Mouse (Mus musculus) lung, embryonic 16.5 days (tissue): ENCODE data around the gene Dzank1. TPM values are rescaled to one million over a fixed set of nuclear protein-coding genes. Genes with fewer than 3 reads are reported as not detected.
A peak's percentile ranks its signal among the peaks of the same experiment; 100 is the strongest.

Source experiments
- ATAC-seq: fragments of 200-750 bp; cut with Nextera tagmentation; 2 replicates; pipeline ENCODE4 v1.8.0; 2017; ENCODE audit warnings: low read depth, mild to moderate bottlenecking, moderate library complexity
- H3K27ac ChIP-seq: fragments of 300-500 bp; sonication (generic); 2 replicates; pipeline ENCODE4 v1.5.1; 2014; ENCODE audit warnings: mild to moderate bottlenecking, control low read depth, low read length
- H3K27me3 ChIP-seq: fragments of 300-500 bp; sonication (generic); 2 replicates; pipeline ENCODE4 v1.6.1; 2014; ENCODE audit warnings: low read depth, low read length, mixed read lengths; ENCODE audit not compliant: control insufficient read depth, insufficient read depth
- H3K36me3 ChIP-seq: fragments of 300-500 bp; sonication (generic); 2 replicates; pipeline ENCODE4 v1.6.1; 2014; ENCODE audit warnings: low read length; ENCODE audit not compliant: control insufficient read depth, insufficient read depth
- H3K4me1 ChIP-seq: fragments of 300-500 bp; sonication (generic); replicated peaks from 2 replicates; pipeline ENCODE4 v1.6.1; 2014; ENCODE audit warnings: low read length, mixed read lengths; ENCODE audit not compliant: control insufficient read depth, insufficient read depth
- H3K4me2 ChIP-seq: fragments of 300-500 bp; sonication (generic); 2 replicates; pipeline ENCODE4 v1.6.1; 2014; ENCODE audit warnings: low read depth, low read length, control low read depth
- H3K4me3 ChIP-seq: fragments of 300-500 bp; sonication (generic); 2 replicates; pipeline ENCODE4 v1.5.1; 2014; ENCODE audit warnings: mild to moderate bottlenecking, low read length, control low read depth
- H3K9ac ChIP-seq: fragments of 300-500 bp; sonication (generic); 2 replicates; pipeline ENCODE4 v1.6.1; 2014; ENCODE audit warnings: low read length, control low read depth
- H3K9me3 ChIP-seq: fragments of 300-500 bp; sonication (generic); 2 replicates; pipeline ENCODE4 v1.6.1; 2016; ENCODE audit warnings: low read length; ENCODE audit not compliant: control insufficient read depth
- WGBS: fragments of 180-500 bp; shearing (Covaris S2); extraction: QIAGEN DNeasy Blood & Tissue Kit; methylation state at CpG from one replicate; pipeline ENCODE4 v1.1.7; 2014; 5-methylcytosine and 5-hydroxymethylcytosine counted together
- polyA plus RNA-seq: library from polyadenylated mRNA; unstranded; fragments of >200 nt; fragmentation: Nextera tagmentation; extraction: Ambion mirVana; gene quantifications from 2 replicates; pipeline ENCODE4 v1.2.1, GENCODE M21; 2015

Gene Dzank1
- 1.3 and 2.1 TPM in 2 replicates for polyA plus RNA-seq

GRCm38 (mm10) chr2:144526981-144527820 lies at the start of gene Dzank1, which contains the start of gene Polr3f:
Gene Dzank1, minus strand, starts transcription at chr2:144527414.
Gene Polr3f, plus strand, starts transcription at chr2:144527718.
- H3K36me3 ChIP-seq = peaks cover 4% of the 10 kb centered on the region
- H3K4me1 ChIP-seq = peaks cover 11% of the 10 kb centered on the region
- peak; percentile 99 for ATAC-seq
- peak within 1 kb of the TSS; percentile 93 for H3K4me2 ChIP-seq
- peak within 1 kb of the TSS; percentile 99 for H3K4me3 ChIP-seq
- peak within 1 kb of the TSS; percentile 95 for H3K9ac ChIP-seq
- WGBS = under 1% methylated on average over 56 of the region's 56 CpGs
- H3K9me3 ChIP-seq = no peaks in the 10 kb centered on the region
- no peaks in the 10 kb centered on the region; the same call in 1 of the 2 replicates for H3K27me3 ChIP-seq
- peak within 1 kb of the TSS; percentile 86 for H3K27ac ChIP-seq

- Histone ChIP-seq H3K4me2 (peak within 1 kb of the TSS; percentile 64), H3K4me3 (peak within 1 kb of the TSS; percentile 90), H3K27ac (peak within 1 kb of the TSS; percentile 97), H3K4me1 (peaks cover 10% of the 10 kb centered on the region), H3K27me3 (no peaks in the 10 kb centered on the region), H3K9ac (peak within 1 kb of the TSS; percentile 83), H3K36me3 (no peaks in the 10 kb centered on the region), H3K9me3 (no peaks in the 10 kb centered on the region)
- ATAC-seq = peak; percentile 98
- 0% methylated on average over 44 of the region's 44 CpGs for WGBS
Measured at GRCm38 (mm10) chr2:144555820-144556552, 28.8 kb upstream of the Dzank1 start, which contains the start of gene Sec23b. Gene Sec23b, plus strand, starts transcription at chr2:144556229.

- Histone ChIP-seq H3K4me3 (peak overlapping the region; percentile 90), H3K4me2 (peak overlapping the region; percentile 49), H3K27me3 (no peaks in the 10 kb centered on the region), H3K27ac (peak overlapping the region; percentile 97), H3K9me3 (no peaks in the 10 kb centered on the region), H3K9ac (peak overlapping the region; percentile 67), H3K36me3 (no peaks in the 10 kb centered on the region), H3K4me1 (peaks cover 10% of the 10 kb centered on the region)
- peak; percentile 21 for ATAC-seq
- under 1% methylated on average over 14 of the region's 14 CpGs for WGBS
Measured at GRCm38 (mm10) chr2:144555286-144555819, 28.1 kb upstream of the Dzank1 start.

- H3K9me3 ChIP-seq = no peaks in the 10 kb centered on the region
- no peak overlapping the region for H3K27ac ChIP-seq
- 92% methylated on average over 3 of the region's 3 CpGs for WGBS
- no peak for ATAC-seq
- H3K4me2 ChIP-seq = no peak overlapping the region
- H3K4me1 ChIP-seq = peaks cover 14% of the 10 kb centered on the region
- H3K27me3 ChIP-seq = no peaks in the 10 kb centered on the region
- H3K4me3 ChIP-seq = no peak overlapping the region
- no peak overlapping the region for H3K9ac ChIP-seq
- no peaks in the 10 kb centered on the region for H3K36me3 ChIP-seq
Measured at GRCm38 (mm10) chr2:144553905-144554304, 26.7 kb upstream of the Dzank1 start.

GRCm38 (mm10) chr2:144550529-144550928 lies 23.3 kb upstream of the Dzank1 start, which contains the start of gene Rbbp9:
Gene Rbbp9, minus strand, starts transcription at chr2:144550869.
- peak within 1 kb of the TSS; percentile 89 for H3K27ac ChIP-seq
- H3K36me3 ChIP-seq = 0 out of 2 replicates have a peak, but pooled peaks cover 3% of the 10 kb centered on the region
- no peaks in the 10 kb centered on the region for H3K27me3 ChIP-seq
- ATAC-seq = peak; percentile 92
- H3K9ac ChIP-seq = peak within 1 kb of the TSS; percentile 89
- peak within 1 kb of the TSS; percentile 89 for H3K4me3 ChIP-seq
- 0% methylated on average over 17 of the region's 17 CpGs for WGBS
- peak within 1 kb of the TSS; percentile 65 for H3K4me2 ChIP-seq
- H3K9me3 ChIP-seq = no peaks in the 10 kb centered on the region
- H3K4me1 ChIP-seq = peaks cover 4% of the 10 kb centered on the region; the same call in 1 of the 2 replicates

- no peaks in the 10 kb centered on the region for H3K9me3 ChIP-seq
- peaks cover 4% of the 10 kb centered on the region; the same call in 1 of the 2 replicates for H3K4me1 ChIP-seq
- no peaks in the 10 kb centered on the region for H3K27me3 ChIP-seq
- WGBS = 51% methylated on average over 4 of the region's 4 CpGs
- peaks cover 14% of the 10 kb centered on the region for H3K36me3 ChIP-seq
- H3K9ac ChIP-seq = no peak overlapping the region
- no peak overlapping the region for H3K27ac ChIP-seq
- ATAC-seq = no peak
- no peak overlapping the region for H3K4me3 ChIP-seq
- H3K4me2 ChIP-seq = no peak overlapping the region
Measured at GRCm38 (mm10) chr2:144547559-144547958, 20.3 kb upstream of the Dzank1 start.

- H3K9me3 ChIP-seq = no peaks in the 10 kb centered on the region
- 37% methylated on average over 1 of the region's 1 CpGs for WGBS
- no peak overlapping the region for H3K4me3 ChIP-seq
- H3K9ac ChIP-seq = no peak overlapping the region
- H3K27me3 ChIP-seq = no peaks in the 10 kb centered on the region
- no peak overlapping the region for H3K4me2 ChIP-seq
- H3K27ac ChIP-seq = no peak overlapping the region
- peaks cover 4% of the 10 kb centered on the region; the same call in 1 of the 2 replicates for H3K4me1 ChIP-seq
- H3K36me3 ChIP-seq = peaks cover 19% of the 10 kb centered on the region
- ATAC-seq = no peak
Measured at GRCm38 (mm10) chr2:144545481-144545880, 18.3 kb upstream of the Dzank1 start.

GRCm38 (mm10) chr2:144545061-144545460 lies 17.8 kb upstream of the Dzank1 start:
- WGBS = 91% methylated on average over 2 of the region's 2 CpGs
- Histone ChIP-seq H3K4me1 (peaks cover 3% of the 10 kb centered on the region; the same call in 1 of the 2 replicates), H3K4me3 (no peak overlapping the region), H3K9ac (no peak overlapping the region), H3K4me2 (no peak overlapping the region), H3K27me3 (no peaks in the 10 kb centered on the region), H3K27ac (no peak overlapping the region), H3K36me3 (peaks cover 20% of the 10 kb centered on the region), H3K9me3 (no peaks in the 10 kb centered on the region)
- no peak for ATAC-seq
